Mouse (Mus musculus) limb, embryonic 15.5 days (tissue): ENCODE data around the gene Sgip1. TPM values are rescaled to one million over a fixed set of nuclear protein-coding genes. Genes with fewer than 3 reads are reported as not detected.

Source experiments
- ATAC-seq: fragments of 200-750 bp; cut with Nextera tagmentation; 2 replicates; pipeline ENCODE4 v1.8.0; 2017; ENCODE audit warnings: low read depth, moderate TSS enrichment; ENCODE audit not compliant: insufficient number of reproducible peaks, low FRiP score, low TSS enrichment
- H3K27ac ChIP-seq: fragments of 300-500 bp; sonication (generic); 2 replicates; pipeline ENCODE4 v1.5.1; 2015; ENCODE audit warnings: moderate library complexity, mild to moderate bottlenecking, inconsistent platforms
- H3K27me3 ChIP-seq: fragments of 300-500 bp; sonication (generic); 2 replicates; pipeline ENCODE4 v1.6.1; 2015; ENCODE audit warnings: inconsistent platforms
- H3K36me3 ChIP-seq: fragments of 300-500 bp; sonication (generic); 2 replicates; pipeline ENCODE4 v1.6.1; 2015; ENCODE audit warnings: inconsistent platforms
- H3K4me1 ChIP-seq: fragments of 300-500 bp; sonication (generic); 2 replicates; pipeline ENCODE4 v1.6.1; 2015; ENCODE audit warnings: inconsistent platforms
- H3K4me2 ChIP-seq: fragments of 300-500 bp; sonication (generic); 2 replicates; pipeline ENCODE4 v1.6.1; 2015; ENCODE audit warnings: mild to moderate bottlenecking, inconsistent platforms
- H3K4me3 ChIP-seq: fragments of 300-500 bp; sonication (generic); 2 replicates; pipeline ENCODE4 v1.5.1; 2015; ENCODE audit warnings: mild to moderate bottlenecking, inconsistent platforms
- H3K9ac ChIP-seq: fragments of 300-500 bp; sonication (generic); 2 replicates; pipeline ENCODE4 v1.6.1; 2015; ENCODE audit warnings: inconsistent platforms
- H3K9me3 ChIP-seq: fragments of 300-500 bp; sonication (generic); 2 replicates; pipeline ENCODE4 v1.6.1; 2016; ENCODE audit warnings: inconsistent platforms
- WGBS: fragments of 180-500 bp; shearing (Covaris S2); methylation state at CpG from one replicate; pipeline ENCODE4 v1.1.7; 2015; 5-methylcytosine and 5-hydroxymethylcytosine counted together
- polyA plus RNA-seq: library from polyadenylated mRNA; unstranded; fragments of >200 nt; fragmentation: Nextera tagmentation; extraction: Ambion mirVana; gene quantifications from 2 replicates; pipeline ENCODE4 v1.2.1, GENCODE M21; 2015

The Sgip1 gene
- polyA plus RNA-seq, 1 experiment from 2014 or later = 5.4 TPM

DNA sequence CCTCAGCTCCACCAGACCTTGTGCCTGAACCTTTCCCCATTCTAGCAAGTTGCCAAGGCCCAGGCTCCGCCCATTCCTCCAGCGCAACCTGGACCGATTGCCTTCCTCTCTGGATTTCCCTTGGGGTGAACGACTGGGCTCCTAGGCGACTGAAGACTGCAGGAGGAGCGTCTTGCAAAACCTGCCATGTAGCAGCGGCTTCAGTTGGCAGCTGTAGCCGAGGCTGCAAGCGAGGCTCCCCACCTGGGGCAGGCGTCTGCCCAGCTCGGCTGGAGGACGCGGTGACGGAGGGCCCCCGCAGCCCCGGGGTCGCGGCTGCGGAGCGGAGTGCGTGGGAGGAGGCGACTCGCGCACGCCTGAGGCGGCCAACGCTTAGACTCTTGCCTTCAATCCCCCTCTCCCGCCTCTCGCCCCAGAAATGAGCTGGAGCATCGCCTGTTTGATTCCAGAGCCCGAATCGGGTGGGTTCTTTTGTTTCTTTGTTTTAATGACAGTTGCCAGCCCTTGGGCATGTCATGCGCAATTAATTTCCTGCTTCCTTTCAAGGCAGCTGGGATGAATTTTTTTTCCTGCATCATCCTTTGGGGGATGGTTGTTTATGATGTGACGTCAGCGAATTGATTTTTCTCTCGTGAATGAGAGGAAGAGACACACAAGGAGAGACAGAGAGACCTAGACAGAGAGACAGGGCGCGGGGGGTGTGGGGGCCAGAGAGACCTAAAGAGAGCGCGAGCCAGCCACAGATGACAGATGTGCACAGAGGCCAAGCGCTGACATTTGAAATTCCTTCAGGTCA is 18.2 kb downstream of the Sgip1 start:
- Histone ChIP-seq H3K4me3 (peak overlapping the region; percentile 57), H3K27ac (peak overlapping the region; percentile 63)

DNA sequence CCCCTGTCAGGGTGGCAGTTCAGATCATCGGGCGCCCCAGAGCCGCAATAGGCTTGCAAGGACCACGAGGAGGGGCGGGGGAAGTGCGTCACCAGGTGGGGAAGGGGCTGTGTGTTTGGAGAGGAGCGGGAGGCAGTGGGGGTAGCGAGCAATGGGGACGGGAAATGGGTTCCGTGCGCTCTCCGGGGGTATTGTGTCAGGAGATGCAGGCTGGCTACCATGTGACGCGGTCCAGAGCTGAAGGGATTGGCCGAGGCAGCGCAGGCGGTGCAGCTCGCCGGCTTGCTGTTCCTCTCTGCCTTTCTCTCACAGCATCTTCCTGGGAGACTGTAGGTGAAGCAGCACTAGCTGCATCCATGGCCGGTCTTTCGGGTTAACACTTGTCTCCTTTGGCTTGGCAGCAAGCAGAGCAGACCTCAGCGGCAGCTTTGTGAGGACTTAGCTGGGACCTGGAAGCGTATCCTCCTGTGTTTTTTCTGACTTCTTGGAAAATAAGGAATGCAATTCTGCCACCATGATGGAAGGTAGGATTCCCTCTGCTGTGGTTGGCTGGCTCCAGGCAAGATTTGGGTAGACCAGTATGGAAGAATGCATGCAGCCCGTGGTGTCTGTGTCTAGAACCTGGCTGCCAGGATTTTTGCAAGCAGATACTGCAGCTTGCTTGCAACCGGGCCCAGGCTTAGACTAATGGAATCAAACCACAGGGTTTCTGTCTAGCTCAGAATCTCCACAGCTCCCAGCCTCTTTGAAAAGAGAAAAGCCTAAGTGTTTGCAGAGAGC is 19.1 kb downstream of the Sgip1 start:
- peak overlapping the region; percentile 57 for H3K4me3 ChIP-seq
- H3K27ac ChIP-seq = peak overlapping the region; percentile 61
- WGBS = 2% methylated on average over 25 of the region's 25 CpGs
- 0 out of 2 replicates have a peak overlapping the region, but pooled peaks have one; percentile 17 for H3K9ac ChIP-seq
- no peaks in the 10 kb centered on the region for H3K27me3 ChIP-seq
- peak overlapping the region; percentile 99 for H3K4me2 ChIP-seq
- no peaks in the 10 kb centered on the region for H3K9me3 ChIP-seq
- peaks cover 17% of the 10 kb centered on the region for H3K4me1 ChIP-seq
- peak; percentile 65 for ATAC-seq
- H3K36me3 ChIP-seq = no peaks in the 10 kb centered on the region

More for the DNA sequence above, 18.2 kb downstream of the Sgip1 start:
- under 1% methylated on average over 41 of the region's 41 CpGs for WGBS
- Histone ChIP-seq H3K9ac (peak overlapping the region; percentile 52), H3K36me3 (no peaks in the 10 kb centered on the region), H3K27me3 (no peaks in the 10 kb centered on the region), H3K4me2 (peak overlapping the region; percentile 99), H3K9me3 (no peaks in the 10 kb centered on the region), H3K4me1 (peaks cover 17% of the 10 kb centered on the region)
- ATAC-seq = 0 out of 2 replicates have a peak, but pooled peaks have one; percentile 35

DNA sequence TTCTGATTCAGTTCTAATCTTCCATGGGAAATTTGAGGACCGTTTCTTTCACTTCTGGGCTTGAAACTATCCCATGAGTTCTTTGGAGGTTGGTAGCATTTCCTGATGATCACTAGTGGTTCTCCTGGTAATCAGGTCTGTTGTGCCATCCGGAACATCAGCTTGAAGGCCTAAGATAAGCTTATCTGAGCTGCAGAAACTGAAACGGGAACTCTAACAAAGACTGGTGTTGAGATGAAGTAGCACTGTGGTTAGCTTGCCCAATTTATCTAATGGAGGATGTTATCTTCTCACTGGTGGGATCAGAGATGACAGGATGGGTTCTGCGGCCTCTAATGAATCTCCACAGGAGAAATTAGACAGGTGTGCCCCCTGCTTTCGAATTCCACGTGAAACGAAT is 21.0 kb downstream of the Sgip1 start:
- Histone ChIP-seq H3K4me3 (no peak overlapping the region), H3K36me3 (no peaks in the 10 kb centered on the region), H3K9ac (no peak overlapping the region), H3K27me3 (no peaks in the 10 kb centered on the region), H3K4me2 (no peak overlapping the region), H3K9me3 (no peaks in the 10 kb centered on the region), H3K27ac (no peak overlapping the region), H3K4me1 (peaks cover 17% of the 10 kb centered on the region)
- WGBS = 84% methylated on average over 7 of the region's 7 CpGs
- ATAC-seq = no peak

DNA sequence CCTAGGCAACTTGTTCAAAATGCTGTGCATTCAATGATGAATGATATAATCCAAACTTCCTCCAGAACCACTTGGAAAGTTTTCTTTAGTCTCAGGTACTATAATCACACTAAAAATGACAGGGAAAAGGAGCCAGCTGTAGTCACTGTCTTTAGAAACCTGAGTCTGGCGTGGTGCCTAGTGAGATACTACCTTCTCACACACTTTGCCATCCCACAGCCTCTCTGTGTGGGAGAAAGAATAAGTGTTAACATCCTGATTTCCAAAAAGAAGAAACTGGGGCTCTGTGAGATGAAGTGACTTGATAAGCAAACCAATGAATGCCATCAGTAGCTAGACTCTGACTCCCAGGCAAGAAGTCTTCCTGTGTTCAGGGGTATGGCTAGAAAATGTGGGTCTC is 28.0 kb downstream of the Sgip1 start:
- H3K4me1 ChIP-seq = no peaks in the 10 kb centered on the region
- H3K36me3 ChIP-seq = no peaks in the 10 kb centered on the region
- no peaks in the 10 kb centered on the region for H3K27me3 ChIP-seq
- no peaks in the 10 kb centered on the region for H3K9me3 ChIP-seq
- H3K27ac ChIP-seq = no peak overlapping the region
- no peak overlapping the region for H3K4me2 ChIP-seq
- H3K4me3 ChIP-seq = no peak overlapping the region
- WGBS = 72% methylated on average over 1 of the region's 1 CpGs
- H3K9ac ChIP-seq = no peak overlapping the region
- ATAC-seq = no peak

DNA sequence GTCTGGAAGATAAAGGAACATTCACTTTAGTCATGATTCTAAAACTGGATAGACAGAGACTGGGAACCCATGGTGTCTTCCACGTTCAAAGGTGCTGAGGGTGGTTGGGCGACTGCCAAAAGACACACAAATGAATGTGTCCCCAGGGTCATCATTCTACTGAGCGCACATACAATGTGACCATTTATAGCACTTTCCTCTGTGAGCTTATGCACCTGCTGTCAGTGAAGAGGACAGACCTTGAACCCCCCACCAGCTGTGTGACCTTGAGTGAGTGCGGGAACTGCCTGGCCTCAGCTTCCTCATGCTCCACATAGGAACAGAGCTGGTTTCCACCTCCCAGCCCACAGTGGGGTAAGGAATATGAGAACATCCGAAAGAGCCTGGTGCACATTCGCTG is 28.8 kb downstream of the Sgip1 start:
- H3K9me3 ChIP-seq = no peaks in the 10 kb centered on the region
- H3K9ac ChIP-seq = no peak overlapping the region
- H3K4me1 ChIP-seq = no peaks in the 10 kb centered on the region
- H3K27ac ChIP-seq = no peak overlapping the region
- 80% methylated on average over 6 of the region's 6 CpGs for WGBS
- no peak overlapping the region for H3K4me3 ChIP-seq
- H3K27me3 ChIP-seq = no peaks in the 10 kb centered on the region
- H3K4me2 ChIP-seq = no peak overlapping the region
- ATAC-seq = no peak
- H3K36me3 ChIP-seq = no peaks in the 10 kb centered on the region

DNA sequence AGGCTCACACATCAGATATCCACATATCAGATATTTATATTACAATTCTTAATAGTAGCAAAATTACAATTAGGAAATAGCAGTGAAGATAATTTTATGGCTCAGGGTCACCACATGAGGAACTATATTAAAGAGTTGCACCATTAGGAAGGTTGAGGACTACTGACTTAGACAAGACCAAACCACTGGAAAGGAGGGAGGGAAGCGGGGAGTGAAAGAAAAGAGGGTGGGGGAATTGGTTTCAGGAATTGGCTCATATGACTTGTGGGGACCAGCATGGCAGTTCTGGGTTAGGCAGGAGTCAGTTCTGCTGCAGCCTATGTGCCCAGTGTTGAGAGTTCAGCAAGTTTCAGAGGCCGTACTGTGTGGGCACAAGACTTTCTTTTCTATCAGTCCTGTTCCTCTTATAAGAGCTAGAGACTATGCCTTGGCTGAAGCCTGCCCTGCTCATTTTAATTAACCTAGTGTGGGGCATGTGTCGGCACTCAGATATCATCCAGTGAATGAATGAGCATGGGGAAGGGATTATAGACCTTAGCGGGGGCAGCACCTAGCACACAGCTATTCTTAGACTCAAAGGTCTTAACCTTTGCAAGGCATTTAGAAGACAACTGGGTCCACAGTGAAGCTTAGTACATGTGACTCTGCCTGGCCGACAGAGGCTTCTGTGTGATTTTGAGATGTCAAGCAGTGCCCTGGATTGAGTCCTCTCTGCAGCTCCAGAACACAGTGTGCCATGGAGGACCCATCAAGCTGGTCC is 30.7 kb downstream of the Sgip1 start:
- 79% methylated on average over 5 of the region's 5 CpGs for WGBS

DNA sequence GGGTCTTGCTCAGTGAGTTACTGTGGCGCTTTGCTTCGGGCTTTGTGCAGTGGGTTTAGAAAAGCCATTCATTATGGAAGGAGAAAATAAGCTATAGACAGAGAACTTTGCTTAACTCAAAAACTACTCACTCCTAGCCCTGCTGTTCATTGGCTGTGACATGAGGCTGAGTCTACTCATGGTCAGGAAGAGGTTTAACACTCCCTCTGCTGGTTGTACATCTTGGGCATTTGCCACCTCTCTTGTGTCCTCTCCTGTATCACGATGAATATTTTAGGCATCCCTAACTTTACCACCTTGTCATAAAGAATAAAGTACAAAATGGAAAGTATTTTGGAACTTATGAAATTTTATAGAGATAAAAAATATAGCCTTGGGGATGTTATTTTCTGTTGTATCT is 32.1 kb downstream of the Sgip1 start:
- H3K4me1 ChIP-seq = no peaks in the 10 kb centered on the region
- no peak for ATAC-seq
- WGBS = 86% methylated on average over 3 of the region's 3 CpGs

More for the DNA sequence above, 30.7 kb downstream of the Sgip1 start:
- H3K4me2 ChIP-seq = no peak overlapping the region
- H3K36me3 ChIP-seq = no peaks in the 10 kb centered on the region
- H3K4me3 ChIP-seq = no peak overlapping the region
- no peak overlapping the region for H3K9ac ChIP-seq
- no peak for ATAC-seq
- H3K27me3 ChIP-seq = no peaks in the 10 kb centered on the region
- no peaks in the 10 kb centered on the region for H3K4me1 ChIP-seq
- H3K27ac ChIP-seq = no peak overlapping the region
- no peaks in the 10 kb centered on the region for H3K9me3 ChIP-seq

DNA sequence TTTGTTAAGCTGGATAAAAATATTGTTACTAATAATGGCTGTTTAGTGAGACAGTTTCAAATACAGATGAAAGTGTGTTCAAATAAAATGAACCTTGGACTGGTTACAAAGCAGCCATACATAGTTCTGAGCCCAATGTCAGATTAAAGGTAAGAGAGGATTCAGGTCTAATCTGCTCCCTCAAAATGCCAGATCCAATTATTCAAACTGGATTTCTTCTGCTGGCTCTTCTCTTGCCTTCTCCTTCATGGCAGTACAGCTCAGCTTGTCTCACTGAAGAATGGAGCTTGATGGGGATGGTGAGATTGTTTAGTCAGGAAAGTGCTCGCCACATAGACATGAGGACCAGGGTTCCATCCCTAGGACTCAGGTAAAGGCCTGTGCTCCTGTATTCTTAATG is 32.7 kb downstream of the Sgip1 start:
- Histone ChIP-seq H3K36me3 (no peaks in the 10 kb centered on the region), H3K27me3 (no peaks in the 10 kb centered on the region), H3K4me2 (no peak overlapping the region), H3K27ac (no peak overlapping the region), H3K9me3 (no peaks in the 10 kb centered on the region), H3K9ac (no peak overlapping the region), H3K4me1 (no peaks in the 10 kb centered on the region), H3K4me3 (no peak overlapping the region)
- no peak for ATAC-seq
- 96% methylated on average over 1 of the region's 1 CpGs for WGBS

More for the DNA sequence above, 32.1 kb downstream of the Sgip1 start:
- H3K36me3 ChIP-seq = no peaks in the 10 kb centered on the region
- no peak overlapping the region for H3K4me2 ChIP-seq
- H3K9me3 ChIP-seq = no peaks in the 10 kb centered on the region
- no peaks in the 10 kb centered on the region for H3K27me3 ChIP-seq
- no peak overlapping the region for H3K4me3 ChIP-seq
- no peak overlapping the region for H3K9ac ChIP-seq
- H3K27ac ChIP-seq = no peak overlapping the region

DNA sequence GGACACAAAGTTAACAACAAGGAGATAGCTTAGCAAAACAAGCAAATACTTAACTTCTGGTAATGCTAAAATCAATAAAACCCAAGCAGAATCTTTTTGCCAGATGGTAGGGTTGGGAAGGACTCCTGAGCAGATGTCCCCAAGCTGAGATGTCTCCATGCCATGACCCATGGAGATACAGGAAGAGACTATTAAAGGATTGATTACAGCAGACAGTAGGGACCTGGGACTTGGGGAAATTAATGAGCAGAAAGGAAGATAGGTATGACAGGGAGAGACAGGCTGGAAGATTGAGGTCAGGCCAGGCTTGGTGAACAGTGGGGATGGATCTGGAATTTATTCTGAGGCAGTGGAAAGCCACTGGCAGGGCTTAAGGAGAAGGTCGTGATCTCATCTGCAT is 33.5 kb downstream of the Sgip1 start:
- Histone ChIP-seq H3K4me3 (no peak overlapping the region), H3K9ac (no peak overlapping the region), H3K4me1 (no peaks in the 10 kb centered on the region), H3K4me2 (no peak overlapping the region), H3K27me3 (no peaks in the 10 kb centered on the region), H3K27ac (no peak overlapping the region), H3K36me3 (no peaks in the 10 kb centered on the region), H3K9me3 (no peaks in the 10 kb centered on the region)
- WGBS = 55% methylated on average over 1 of the region's 1 CpGs
- no peak for ATAC-seq

DNA sequence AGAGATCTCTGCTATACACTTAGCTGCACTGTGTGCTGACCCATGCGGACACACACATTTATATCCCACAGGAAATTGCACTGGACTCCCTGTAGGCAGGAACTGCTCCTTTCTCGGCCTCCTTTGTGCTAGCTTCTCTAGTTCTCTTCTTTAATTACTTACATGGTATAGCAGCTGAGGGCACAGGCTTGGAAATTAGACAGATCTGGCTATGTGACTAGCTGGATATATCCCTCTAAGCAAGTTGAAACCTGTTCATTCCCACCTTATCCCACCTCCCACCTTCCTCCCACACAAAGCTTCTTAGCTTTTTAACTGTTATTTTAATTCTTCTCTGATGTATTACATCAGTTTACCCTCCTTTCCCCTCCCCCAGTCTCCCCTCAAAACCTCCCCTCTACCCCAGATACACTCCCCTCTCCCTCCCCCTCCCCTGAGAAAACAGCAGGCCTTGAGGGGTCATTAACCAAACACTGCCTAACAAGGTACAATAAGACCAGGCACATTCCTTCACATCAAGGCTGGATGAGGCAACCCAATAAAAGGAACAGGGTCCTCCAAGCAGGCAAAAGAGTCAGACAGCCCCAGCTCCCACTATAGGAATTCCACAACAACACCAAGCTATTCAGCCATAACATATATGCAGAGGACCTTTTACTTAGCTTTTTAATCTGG is 34.6 kb downstream of the Sgip1 start:
- Histone ChIP-seq H3K4me1 (no peaks in the 10 kb centered on the region), H3K36me3 (no peaks in the 10 kb centered on the region), H3K27ac (no peak overlapping the region), H3K27me3 (no peaks in the 10 kb centered on the region), H3K9ac (no peak overlapping the region), H3K9me3 (no peaks in the 10 kb centered on the region), H3K4me2 (no peak overlapping the region), H3K4me3 (no peak overlapping the region)
- no peak for ATAC-seq
- WGBS = 21% methylated on average over 2 of the region's 2 CpGs

DNA sequence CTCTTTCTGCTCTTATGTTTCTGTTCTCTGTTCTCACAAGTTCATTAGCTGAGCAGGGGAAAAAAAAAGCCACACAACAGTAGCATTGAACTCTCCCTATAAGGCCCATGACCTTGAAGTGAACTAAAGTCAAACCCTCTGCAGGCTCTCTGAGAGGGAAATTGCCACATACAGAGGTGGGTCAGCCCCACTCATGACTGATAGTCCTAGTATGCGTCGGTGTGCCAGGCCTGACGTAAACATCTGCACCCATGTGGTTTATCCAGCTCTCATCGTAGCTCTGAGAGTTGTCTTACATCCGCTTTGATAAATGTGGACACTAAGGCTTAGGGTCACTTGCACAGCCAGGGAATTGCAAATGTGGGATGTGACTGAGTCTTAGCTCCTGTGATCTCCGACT is 38.8 kb downstream of the Sgip1 start:
- H3K9ac ChIP-seq = no peak overlapping the region
- no peak; the same call in 1 of the 2 replicates for ATAC-seq
- H3K4me1 ChIP-seq = peaks cover 6% of the 10 kb centered on the region; the same call in 1 of the 2 replicates
- 87% methylated on average over 6 of the region's 6 CpGs for WGBS
- no peaks in the 10 kb centered on the region for H3K36me3 ChIP-seq
- no peak overlapping the region for H3K4me2 ChIP-seq
- H3K4me3 ChIP-seq = no peak overlapping the region
- no peak overlapping the region for H3K27ac ChIP-seq
- H3K27me3 ChIP-seq = no peaks in the 10 kb centered on the region
- no peaks in the 10 kb centered on the region for H3K9me3 ChIP-seq
